Mouse (Mus musculus): ENCODE results near the gene Zbtb20.

DNA sequence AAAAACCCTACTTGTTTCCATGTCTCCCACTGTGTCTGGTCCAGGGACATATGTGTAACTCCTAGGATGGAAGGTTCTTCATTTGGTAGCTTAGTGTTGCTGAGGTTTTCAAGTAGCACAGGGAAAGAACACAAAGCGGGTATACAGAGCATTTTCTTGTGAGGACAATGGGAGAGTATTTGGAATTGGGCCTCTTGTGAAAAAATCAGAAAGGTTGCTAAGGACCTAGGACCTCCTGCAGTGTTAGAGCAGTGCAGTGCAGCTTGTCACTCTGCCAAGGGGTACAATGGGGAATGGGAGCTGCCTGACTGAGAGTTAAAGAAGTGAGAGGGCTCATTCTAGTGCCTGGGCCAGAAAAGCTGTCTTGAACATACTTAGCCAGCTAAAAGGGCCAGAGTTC, 410.6 kb downstream of the Zbtb20 start:
- TF ChIP-seq CTCF (IDR thresholded peaks at IDR 0.05; ENCODE audit: low read depth) (no peak), EP300 (IDR thresholded peaks at IDR 0.05; ENCODE audit: low read depth) (no peak)

Data from heart, postnatal 0 days (tissue).